Mouse (Mus musculus): Measurements from ENCODE around the gene Fzd4.

DNA sequence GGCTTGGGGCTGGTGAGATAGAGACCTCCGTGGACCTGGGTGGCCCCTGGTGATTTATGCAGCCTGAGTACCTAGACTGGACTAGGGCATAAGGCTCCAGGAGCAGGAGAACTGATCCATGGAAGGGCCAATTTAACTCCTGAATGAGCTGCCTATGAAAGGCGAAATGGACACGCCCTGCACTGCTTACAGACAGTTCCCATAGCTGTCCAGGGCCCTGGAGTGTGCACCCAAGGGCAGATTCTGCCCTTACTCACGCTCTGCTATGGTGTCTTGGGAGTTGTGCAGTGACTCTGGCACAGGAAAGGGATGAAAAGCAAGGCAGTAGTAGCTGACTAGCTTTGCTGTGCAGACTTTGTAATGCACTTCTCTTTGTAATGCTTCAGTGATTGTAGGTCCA, 6.1 kb downstream of the Fzd4 start:
- TF ChIP-seq EP300 (IDR thresholded peaks at IDR 0.05; ENCODE audit: low read length), result no peak
- no peak for TF ChIP-seq USF1 (IDR thresholded peaks at IDR 0.05; ENCODE audit: low read depth, low read length)
- no peak for TF ChIP-seq SIN3A (IDR thresholded peaks at IDR 0.05; ENCODE audit: low read length)
- no peak for TF ChIP-seq UBTF (IDR thresholded peaks at IDR 0.05; ENCODE audit: low read depth, low read length)
- no peak for TF ChIP-seq NELFE (IDR thresholded peaks at IDR 0.05; ENCODE audit: low read depth, low read length)
- TF ChIP-seq POLR2A (IDR thresholded peaks at IDR 0.05; ENCODE audit: low read depth, low read length), result no peak
- no peak for TF ChIP-seq SMC3 (IDR thresholded peaks at IDR 0.05; ENCODE audit: low read depth, low read length)
- TF ChIP-seq CTCF (conservative IDR thresholded peaks at IDR 0.05 in 1 of 2, IDR thresholded peaks at IDR 0.05 in 1 of 2; ENCODE audit: low read depth in 2 of 2, low read length in 2 of 2), result no peak
- TF ChIP-seq POLR2AphosphoS2 (IDR thresholded peaks at IDR 0.05; ENCODE audit: low read depth, low read length), result no peak
- TF ChIP-seq RAD21 (IDR thresholded peaks at IDR 0.05; ENCODE audit: low read depth, low read length), result no peak
- TF ChIP-seq BHLHE40 (IDR thresholded peaks at IDR 0.05; ENCODE audit: low read depth, low read length), result no peak
- no peak for TF ChIP-seq HCFC1 (IDR thresholded peaks at IDR 0.05; ENCODE audit: low read depth, low read length)

All from CH12.LX (cell line).